Mouse (Mus musculus) C2C12 (cell line): ENCODE results near the gene Rab6a.

Experiments
- CEBPB ChIP-seq: IDR thresholded peaks from one replicate; pipeline ENCODE4 v1.6.1; 2011; ENCODE audit warnings: low read depth, mild to moderate bottlenecking, control low read depth, moderate library complexity
- CTCF ChIP-seq: IDR thresholded peaks from one replicate; pipeline ENCODE4 v1.5.1; 2011; ENCODE audit not compliant: control insufficient read depth, insufficient read depth, insufficient read length
- FOSL1 ChIP-seq: IDR thresholded peaks from one replicate; pipeline ENCODE4 v1.8.0; 2011; ENCODE audit warnings: mild to moderate bottlenecking, low read length; ENCODE audit not compliant: poor library complexity, insufficient read depth, severe bottlenecking
- MAX ChIP-seq: IDR thresholded peaks from one replicate; pipeline ENCODE4 v1.6.1; 2011; ENCODE audit warnings: mild to moderate bottlenecking, control low read depth
- MYOD1 ChIP-seq: IDR thresholded peaks from one replicate; pipeline ENCODE4 v1.6.1; 2011; ENCODE audit warnings: low read depth; ENCODE audit not compliant: control insufficient read depth, insufficient read length
- MYOG ChIP-seq: IDR thresholded peaks from one replicate; pipeline ENCODE4 v1.6.1; 2011; ENCODE audit not compliant: control insufficient read depth, insufficient read length; ENCODE audit errors: extremely low read depth
- USF1 ChIP-seq: IDR thresholded peaks from one replicate; pipeline ENCODE4 v1.6.1; 2011; ENCODE audit warnings: low read depth, mild to moderate bottlenecking, control low read depth, moderate library complexity

- TF ChIP-seq MAX (no peak), CEBPB (no peak), CTCF (no peak), MYOG (no peak), USF1 (no peak), MYOD1 (no peak), FOSL1 (no peak)
Measured at GRCm38 (mm10) chr7:100649826-100650225, 42.6 kb downstream of the Rab6a start.
